Mouse (Mus musculus) midbrain, embryonic 14.5 days (tissue): ENCODE results near the gene Gfpt1. TPM values are rescaled to one million over a fixed set of nuclear protein-coding genes. Genes with fewer than 3 reads are reported as not detected.
"Not testable (repeated sequence)": the region's sequence is repeated elsewhere in the genome, so short reads cannot be mapped to it uniquely, and the experiment has no call there.

Experiments
- ATAC-seq: fragments of 200-750 bp; cut with Nextera tagmentation; 2 replicates; pipeline ENCODE4 v1.8.0; 2017; ENCODE audit warnings: moderate number of reproducible peaks, moderate library complexity; ENCODE audit not compliant: low FRiP score, low TSS enrichment
- DNase-seq: peaks from one replicate; pipeline ENCODE4 v3.0.0-alpha.2; 2015
- H3K27ac ChIP-seq: fragments of 300-500 bp; sonication (generic); replicated peaks from 2 replicates; pipeline ENCODE4 v1.5.1; 2014; ENCODE audit warnings: mild to moderate bottlenecking, low read depth, low read length, moderate library complexity
- H3K27me3 ChIP-seq: fragments of 300-500 bp; sonication (generic); 2 replicates; pipeline ENCODE4 v1.6.1; 2014; ENCODE audit warnings: low read length, control low read depth, mixed read lengths; ENCODE audit not compliant: control insufficient read depth, insufficient read depth
- H3K36me3 ChIP-seq: fragments of 300-500 bp; sonication (generic); 2 replicates; pipeline ENCODE4 v1.6.1; 2014; ENCODE audit warnings: low read length, control low read depth; ENCODE audit not compliant: control insufficient read depth, insufficient read depth
- H3K4me1 ChIP-seq: fragments of 300-500 bp; sonication (generic); 2 replicates; pipeline ENCODE4 v1.6.1; 2014; ENCODE audit warnings: mild to moderate bottlenecking, antibody characterized with exemption, low read length, control low read depth; ENCODE audit not compliant: control insufficient read depth, insufficient read depth
- H3K4me2 ChIP-seq: fragments of 300-500 bp; sonication (generic); 2 replicates; pipeline ENCODE4 v1.6.1; 2014; ENCODE audit warnings: mild to moderate bottlenecking, low read length, moderate library complexity
- H3K4me3 ChIP-seq: fragments of 300-500 bp; sonication (generic); replicated peaks from 2 replicates; pipeline ENCODE4 v1.5.1; 2014; ENCODE audit warnings: low read depth, low read length
- H3K9ac ChIP-seq: fragments of 300-500 bp; sonication (generic); replicated peaks from 2 replicates; pipeline ENCODE4 v1.6.1; 2014; ENCODE audit warnings: mild to moderate bottlenecking, low read length, moderate library complexity
- H3K9me3 ChIP-seq: fragments of 300-500 bp; sonication (generic); 2 replicates; pipeline ENCODE4 v1.6.1; 2016; ENCODE audit warnings: low read length, control low read depth, mixed read lengths; ENCODE audit not compliant: control insufficient read depth
- WGBS: fragments of 180-500 bp; shearing (Covaris S2); extraction: QIAGEN DNeasy Blood & Tissue Kit; methylation state at CpG from one replicate; pipeline ENCODE4 v1.1.7; 2014; 5-methylcytosine and 5-hydroxymethylcytosine counted together
- polyA plus RNA-seq: library from polyadenylated mRNA; unstranded; fragments of >200 nt; fragmentation: Nextera tagmentation; extraction: Ambion mirVana; gene quantifications from 2 replicates; pipeline ENCODE4 v1.2.1, GENCODE M21; 2014

The Gfpt1 gene
- polyA plus RNA-seq, 1 experiment from 2014 or later = 27.3 TPM

DNA sequence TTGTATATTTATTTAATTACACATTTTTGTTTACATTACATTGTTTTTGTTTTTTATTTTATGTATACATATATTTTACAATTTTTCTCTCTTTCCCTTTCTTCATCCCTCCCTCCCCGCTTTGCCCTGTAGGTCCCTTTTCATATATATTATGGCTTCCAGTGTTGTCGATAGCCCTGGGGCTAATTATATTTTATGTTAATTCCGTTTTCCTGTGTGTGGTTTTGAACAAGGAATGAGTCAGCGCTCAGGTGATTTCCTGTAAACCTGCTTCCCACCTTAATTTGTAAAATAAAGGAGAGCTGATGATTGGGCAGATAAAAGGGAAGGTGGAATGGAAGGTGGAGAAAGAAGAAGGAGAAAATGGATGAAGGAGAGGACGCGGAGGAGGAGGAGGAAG is 33.8 kb upstream of the Gfpt1 start, which contains the start of gene Nfu1:
Nfu1 (plus strand) TSS at position 350 of the 400 bp plus-strand sequence.
- WGBS = 81% methylated on average over 6 of the region's 6 CpGs
- H3K27ac ChIP-seq = peak within 1 kb of the TSS; percentile 85
- no peak for DNase-seq
- peak within 1 kb of the TSS; percentile 88 for H3K4me3 ChIP-seq
- H3K9ac ChIP-seq = peak within 1 kb of the TSS; percentile 95
- H3K4me2 ChIP-seq = peak within 1 kb of the TSS; percentile 66
- ATAC-seq = no peak
- no peaks in the 10 kb centered on the region for H3K27me3 ChIP-seq
- no peaks in the 10 kb centered on the region for H3K9me3 ChIP-seq
- H3K36me3 ChIP-seq = peaks cover 2% of the 10 kb centered on the region; the same call in 1 of the 2 replicates
- 0 out of 2 replicates have a peak, but pooled peaks cover 8% of the 10 kb centered on the region for H3K4me1 ChIP-seq

DNA sequence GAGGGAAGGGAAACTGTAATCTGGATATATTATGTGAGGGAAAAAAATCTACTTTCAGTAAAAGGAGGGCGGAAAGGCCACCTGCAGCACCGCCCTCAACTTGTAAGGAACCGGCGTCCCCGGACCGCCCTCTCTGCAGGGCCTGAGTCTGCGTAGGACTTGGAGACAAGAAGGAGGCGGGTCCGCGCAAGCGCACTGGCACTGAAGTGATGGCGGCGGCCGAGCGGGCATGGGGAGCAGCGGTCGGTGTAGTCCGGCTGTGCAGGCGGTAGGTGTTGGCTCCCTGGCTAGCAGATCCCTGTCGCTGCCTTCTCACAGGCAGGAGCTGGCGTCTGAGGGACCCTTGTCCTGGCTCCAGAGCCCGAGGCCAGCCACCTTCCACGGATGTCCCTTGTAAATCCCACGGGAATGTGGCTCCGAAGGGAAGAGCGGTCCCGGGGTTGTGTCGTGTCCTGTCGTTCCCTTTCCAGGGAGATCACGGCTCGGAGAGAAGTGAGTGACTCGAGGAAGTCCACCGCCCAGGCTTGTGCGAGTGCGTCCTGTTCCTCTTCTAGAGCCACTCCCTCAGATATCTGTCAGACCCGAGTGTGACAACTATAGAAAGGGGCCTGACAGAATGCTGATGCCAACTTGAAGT is 32.8 kb upstream of the Gfpt1 start:
- Histone ChIP-seq H3K4me2 (peak overlapping the region; percentile 66), H3K4me1 (0 out of 2 replicates have a peak, but pooled peaks cover 8% of the 10 kb centered on the region), H3K27me3 (no peaks in the 10 kb centered on the region), H3K27ac (peak overlapping the region; percentile 85), H3K9ac (peak overlapping the region; percentile 95), H3K36me3 (peaks cover 6% of the 10 kb centered on the region; the same call in 1 of the 2 replicates), H3K9me3 (no peaks in the 10 kb centered on the region), H3K4me3 (peak overlapping the region; percentile 88)
- ATAC-seq = peak; percentile 94
- under 1% methylated on average over 36 of the region's 36 CpGs for WGBS
- DNase-seq = peak; percentile 97

DNA sequence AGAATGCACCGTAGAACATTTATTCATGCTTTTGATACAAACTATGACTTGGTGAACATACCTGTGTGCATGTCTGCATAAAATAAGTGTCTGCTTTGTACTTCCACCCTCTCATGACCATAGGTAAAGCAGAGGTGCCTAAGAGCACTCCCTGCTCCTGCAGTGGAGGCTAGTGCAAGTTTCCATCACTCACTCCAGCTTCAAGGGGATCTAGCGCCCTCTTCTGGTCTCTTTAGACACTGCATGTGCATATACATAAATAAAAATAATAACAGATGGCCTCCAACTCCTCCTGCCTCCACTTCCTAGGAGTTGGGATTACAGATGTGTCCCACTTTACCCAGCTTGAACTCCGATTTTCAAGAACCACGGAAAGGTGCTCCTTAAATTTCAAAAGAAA is 25.7 kb upstream of the Gfpt1 start:
- H3K27ac ChIP-seq = no peak overlapping the region
- H3K9me3 ChIP-seq = no peaks in the 10 kb centered on the region
- WGBS = 60% methylated on average over 4 of the region's 4 CpGs
- no peak overlapping the region for H3K9ac ChIP-seq
- H3K4me2 ChIP-seq = no peak overlapping the region
- peaks cover 65% of the 10 kb centered on the region for H3K36me3 ChIP-seq
- ATAC-seq (no peak), DNase-seq (peak; percentile 68)
- H3K4me3 ChIP-seq = no peak overlapping the region
- H3K27me3 ChIP-seq = no peaks in the 10 kb centered on the region
- no peaks in the 10 kb centered on the region for H3K4me1 ChIP-seq

DNA sequence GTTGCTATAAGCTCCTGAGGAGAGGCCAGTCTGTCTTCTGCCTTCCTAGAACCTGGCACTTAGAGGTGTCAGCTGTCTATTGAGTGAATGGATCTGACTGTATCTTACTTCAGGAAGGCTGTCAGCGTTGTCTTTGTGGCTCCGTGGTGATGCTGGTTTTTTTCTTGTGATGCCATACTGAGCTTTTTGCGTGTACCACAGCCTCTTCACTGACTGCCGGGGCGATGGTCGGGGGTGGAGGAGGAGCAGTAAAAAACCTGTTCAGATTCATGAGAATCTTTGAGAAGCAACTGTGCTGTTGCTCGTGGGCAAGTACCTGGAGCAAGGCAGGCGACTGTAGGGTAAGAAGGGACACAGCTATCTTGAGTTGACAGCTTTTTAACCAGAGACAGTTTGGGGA is 23.8 kb upstream of the Gfpt1 start:
- ATAC-seq = no peak
- H3K27me3 ChIP-seq = no peaks in the 10 kb centered on the region
- no peak overlapping the region for H3K27ac ChIP-seq
- H3K4me1 ChIP-seq = no peaks in the 10 kb centered on the region
- 94% methylated on average over 8 of the region's 8 CpGs for WGBS
- no peak for DNase-seq
- H3K9me3 ChIP-seq = no peaks in the 10 kb centered on the region
- H3K4me3 ChIP-seq = no peak overlapping the region
- no peak overlapping the region for H3K4me2 ChIP-seq
- H3K9ac ChIP-seq = no peak overlapping the region
- H3K36me3 ChIP-seq = peaks cover 78% of the 10 kb centered on the region

DNA sequence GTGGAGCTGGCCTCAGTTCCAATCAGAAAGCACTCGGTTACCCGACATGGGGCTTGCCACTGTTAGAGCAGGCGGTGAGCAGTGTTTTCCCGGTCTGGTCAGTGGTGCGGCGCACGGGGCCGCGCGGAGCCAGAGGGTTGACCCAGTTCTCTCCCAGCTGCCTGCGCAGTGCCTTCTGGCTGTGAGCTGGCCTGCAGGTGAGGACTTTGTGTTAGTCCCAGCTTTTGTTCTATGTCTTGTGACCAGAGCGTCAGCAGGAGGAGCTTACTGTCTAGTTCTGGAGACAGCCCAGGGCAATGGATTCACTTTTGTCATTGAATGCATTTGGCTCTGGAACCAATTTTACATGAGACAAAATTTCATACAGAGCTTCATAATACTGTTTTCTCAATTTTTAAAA is 20.9 kb upstream of the Gfpt1 start:
- ATAC-seq (no peak), DNase-seq (no peak)
- Histone ChIP-seq H3K27ac (no peak overlapping the region), H3K4me3 (no peak overlapping the region), H3K4me1 (no peaks in the 10 kb centered on the region), H3K36me3 (peaks cover 83% of the 10 kb centered on the region), H3K9me3 (no peaks in the 10 kb centered on the region), H3K9ac (no peak overlapping the region), H3K27me3 (no peaks in the 10 kb centered on the region), H3K4me2 (no peak overlapping the region)
- WGBS = 97% methylated on average over 12 of the region's 12 CpGs

DNA sequence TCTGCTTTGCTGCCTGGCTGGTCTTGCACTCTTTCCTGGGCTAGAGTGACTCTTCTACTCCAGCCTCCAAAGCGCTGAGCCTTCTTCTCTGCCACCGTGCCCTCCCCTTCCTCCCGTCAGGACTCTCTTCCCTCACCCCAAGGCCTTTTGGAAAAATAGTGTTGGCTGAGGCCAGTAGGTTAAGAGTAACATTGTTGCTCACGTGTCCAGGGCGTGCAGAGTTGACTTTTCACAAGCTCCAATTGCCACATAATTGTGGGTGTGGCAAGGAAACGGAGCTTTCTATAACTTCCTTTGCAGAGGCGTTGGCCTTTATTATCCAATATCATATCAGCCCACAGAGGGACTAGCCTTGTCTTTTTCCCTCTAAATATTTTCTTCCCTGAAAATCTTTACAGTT is 15.7 kb upstream of the Gfpt1 start:
- Histone ChIP-seq H3K36me3 (peaks cover 58% of the 10 kb centered on the region), H3K27ac (no peak overlapping the region), H3K9me3 (no peaks in the 10 kb centered on the region), H3K4me1 (no peaks in the 10 kb centered on the region), H3K4me3 (no peak overlapping the region), H3K27me3 (no peaks in the 10 kb centered on the region), H3K4me2 (no peak overlapping the region), H3K9ac (no peak overlapping the region)
- no peak for DNase-seq
- ATAC-seq = no peak
- 89% methylated on average over 7 of the region's 7 CpGs for WGBS

DNA sequence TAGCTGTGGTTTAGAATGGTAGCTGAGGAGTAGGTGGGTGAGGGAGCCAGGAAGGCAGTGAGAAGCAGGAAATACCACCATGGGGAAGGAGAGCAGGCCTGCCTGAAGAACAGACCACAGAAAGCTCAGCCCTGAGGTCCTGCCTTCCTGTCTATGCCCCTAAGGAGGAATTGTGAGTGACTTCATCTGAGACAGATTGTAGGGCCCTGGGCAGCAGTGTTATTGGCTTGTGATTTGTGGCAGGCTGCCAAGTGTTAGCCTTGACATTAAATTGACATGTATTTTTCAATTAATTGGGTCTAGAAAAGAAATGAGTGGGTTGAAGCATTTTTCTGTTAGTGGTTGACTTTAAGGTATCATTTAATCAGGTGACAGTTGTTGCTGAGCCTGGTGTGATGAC is 13.8 kb upstream of the Gfpt1 start:
- H3K9me3 ChIP-seq = no peaks in the 10 kb centered on the region
- H3K4me1 ChIP-seq = no peaks in the 10 kb centered on the region
- ATAC-seq = no peak
- H3K9ac ChIP-seq = no peak overlapping the region
- DNase-seq = no peak
- no peak overlapping the region for H3K4me2 ChIP-seq
- H3K27ac ChIP-seq = no peak overlapping the region
- H3K36me3 ChIP-seq = peaks cover 43% of the 10 kb centered on the region
- H3K27me3 ChIP-seq = no peaks in the 10 kb centered on the region
- no peak overlapping the region for H3K4me3 ChIP-seq

DNA sequence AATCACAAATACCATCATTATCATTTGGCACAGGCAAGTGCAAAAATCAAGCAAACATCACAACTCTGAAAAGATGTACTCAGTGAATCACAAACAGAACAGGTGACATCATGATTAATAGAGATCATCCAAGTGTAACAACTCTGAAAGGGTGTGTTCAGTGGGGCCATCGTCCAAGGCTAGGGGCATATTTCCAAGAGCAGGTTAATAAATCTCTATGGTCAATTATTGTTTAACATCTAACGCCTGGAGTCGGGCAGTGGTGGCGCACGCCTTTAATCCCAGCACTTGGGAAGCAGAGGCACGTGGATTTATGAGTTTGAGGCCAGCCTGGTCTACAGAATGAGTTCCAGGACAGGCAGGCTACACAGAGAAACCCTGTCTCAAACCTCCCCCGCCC is 11.3 kb upstream of the Gfpt1 start:
- H3K9ac ChIP-seq, H3K27me3 ChIP-seq, ATAC-seq, H3K9me3 ChIP-seq, DNase-seq, H3K4me1 ChIP-seq, H3K4me2 ChIP-seq, H3K27ac ChIP-seq, H3K4me3 ChIP-seq: not testable (repeated sequence)
- 90% methylated on average over 7 of the region's 7 CpGs for WGBS
- H3K36me3 ChIP-seq = peaks cover 20% of the 10 kb centered on the region

DNA sequence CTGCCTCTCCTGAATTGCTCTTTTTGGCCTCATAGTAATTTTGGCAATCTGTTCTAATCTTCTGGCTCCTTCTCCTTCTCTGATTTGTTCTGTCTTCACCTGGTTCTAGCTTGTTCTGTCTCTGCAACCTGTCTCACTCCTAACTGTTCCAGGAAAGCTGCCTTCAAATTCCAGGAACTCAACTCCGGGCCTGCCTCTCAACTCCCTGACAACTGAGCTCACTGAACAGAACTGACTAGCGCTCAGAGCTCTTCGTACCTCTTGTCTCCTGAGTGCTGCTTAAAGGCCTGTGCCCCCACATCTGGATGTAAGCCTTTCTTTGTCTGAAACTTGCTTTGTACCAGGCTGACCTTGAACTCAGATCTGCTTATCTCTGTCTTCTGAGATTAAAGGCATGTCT is 10.2 kb upstream of the Gfpt1 start:
- Histone ChIP-seq H3K27me3 (no peaks in the 10 kb centered on the region), H3K27ac (no peak overlapping the region), H3K4me1 (no peaks in the 10 kb centered on the region), H3K9ac (no peak overlapping the region), H3K4me2 (no peak overlapping the region), H3K36me3 (peaks cover 18% of the 10 kb centered on the region), H3K9me3 (no peaks in the 10 kb centered on the region), H3K4me3 (no peak overlapping the region)
- ATAC-seq = no peak
- DNase-seq = no peak
- 91% methylated on average over 3 of the region's 3 CpGs for WGBS
